Comparison of ENCODE assay signal across 20 mouse cellular contexts in genomic region chr13:31328756-31329155, GRCm38 (mm10).
DNase-seq lines count a peak whose midpoint lies in the region; ATAC-seq and TF ChIP-seq lines count a peak whose summit lies in the region.
"Had no signal": no experiment of that assay in that cellular context is flagged by ENCODE, and none has a peak within 500 bp of the region (broad histone marks: within the 10 kb centered on the region; RNA-seq: fewer than 3 reads in every experiment).

No protein-coding gene starts in this region.

- TF ChIP-seq CTCF in lung, postnatal 0 days (IDR thresholded peaks at IDR 0.05) = no peak

- H3K4me1 ChIP-seq in lung, postnatal 0 days (ENCODE audit: insufficient read depth, low read depth, low read length) = 0 out of 2 replicates have a peak, but pooled peaks cover 3% of the 10 kb centered on the region
- peaks cover 7% of the 10 kb centered on the region for H3K4me1 ChIP-seq in stomach, embryonic 16.5 days (ENCODE audit: control insufficient read depth, insufficient read depth, low read length)
- H3K4me1 ChIP-seq: hindbrain, embryonic 15.5 days; liver, embryonic 12.5 days had no signal

- H3K9ac ChIP-seq in lung, postnatal 0 days (replicated peaks; ENCODE audit: low read depth) = no peak overlapping the region
- H3K9ac ChIP-seq in stomach, embryonic 16.5 days (ENCODE audit: low read length) = peak overlapping the region; percentile 51
- H3K9ac ChIP-seq: hindbrain, embryonic 15.5 days; liver, embryonic 12.5 days; lung, embryonic 14.5 days had no signal

- H3K27ac ChIP-seq in lung, postnatal 0 days (ENCODE audit: low read length) = no peak overlapping the region
- peak overlapping the region; percentile 71 for H3K27ac ChIP-seq in stomach, embryonic 16.5 days (ENCODE audit: low read length)
- H3K27ac ChIP-seq: gastrocnemius, adult 2 months; hindbrain, embryonic 15.5 days; limb, embryonic 10.5 days; liver, embryonic 12.5 days; macrophage had no signal

- DNase-seq in kidney, adult 18-20 months = peak; percentile 46
- no peak for DNase-seq in kidney, postnatal 4 days
- DNase-seq in lung, adult 18-20 months = peak; percentile 28 to 32
- no peak for DNase-seq in lung, postnatal 0 days (ENCODE audit: low spot score)
- DNase-seq in large intestine, adult 2 months (ENCODE audit: low read depth, low spot score) = peak; percentile 54
- no peak for DNase-seq in gastrocnemius, adult 8-10 months (ENCODE audit: low spot score in 2 of 2)
- DNase-seq: adrenal gland, postnatal 10 days; cerebellum, adult 9-10 months; gastrocnemius, adult 2 months; lung, embryonic 14.5 days had no signal

- 62% methylated on average over 8 of the region's 8 CpGs for WGBS in lung, postnatal 0 days
- whole genome bisulfite sequencing in large intestine, adult 2 months = 35% methylated on average over 8 of the region's 8 CpGs
- 66% methylated on average over 8 of the region's 8 CpGs for WGBS in stomach, embryonic 16.5 days

- no peak for TF ChIP-seq EP300 in lung, postnatal 0 days (IDR thresholded peaks at IDR 0.05)

- H3K4me2 ChIP-seq in lung, postnatal 0 days (replicated peaks; ENCODE audit: low read depth, low read length) = no peak overlapping the region
- peak overlapping the region; percentile 25 for H3K4me2 ChIP-seq in stomach, embryonic 16.5 days (ENCODE audit: low read depth, low read length)
- H3K4me2 ChIP-seq: heart, embryonic 11.5 days; hindbrain, embryonic 15.5 days; liver, embryonic 12.5 days; lung, embryonic 14.5 days had no signal

- no peaks in the 10 kb centered on the region for H3K27me3 ChIP-seq in lung, postnatal 0 days (replicated peaks; ENCODE audit: insufficient read depth, low read length)
- H3K27me3 ChIP-seq in stomach, embryonic 16.5 days (ENCODE audit: control insufficient read depth, insufficient read depth, low read length) = no peaks in the 10 kb centered on the region
- H3K27me3 ChIP-seq: hindbrain, embryonic 15.5 days; liver, embryonic 12.5 days had no signal

- ATAC-seq in lung, postnatal 0 days = no peak
- ATAC-seq in stomach, embryonic 16.5 days (ENCODE audit: insufficient read depth, low FRiP score) = no peak
- ATAC-seq: forebrain, embryonic 14.5 days; intestine, embryonic 16.5 days; liver, embryonic 12.5 days; midbrain, embryonic 16.5 days had no signal

- no peak overlapping the region for H3K4me3 ChIP-seq in lung, postnatal 0 days (ENCODE audit: low read depth, low read length)
- peak overlapping the region; percentile 21 for H3K4me3 ChIP-seq in stomach, embryonic 16.5 days (replicated peaks; ENCODE audit: low read length)
- H3K4me3 ChIP-seq: gastrocnemius, adult 2 months; hindbrain, embryonic 15.5 days; limb, embryonic 10.5 days; liver, embryonic 12.5 days; myocyte had no signal

- H3K9me3 ChIP-seq in lung, postnatal 0 days (ENCODE audit: low read length) = no peaks in the 10 kb centered on the region
- H3K9me3 ChIP-seq in stomach, embryonic 16.5 days (replicated peaks; ENCODE audit: control insufficient read depth, low read length) = no peaks in the 10 kb centered on the region
- H3K9me3 ChIP-seq: hindbrain, embryonic 15.5 days; limb, embryonic 10.5 days; liver, embryonic 12.5 days had no signal

- no peaks in the 10 kb centered on the region for H3K36me3 ChIP-seq in lung, postnatal 0 days (ENCODE audit: insufficient read depth, low read length)
- H3K36me3 ChIP-seq in stomach, embryonic 16.5 days (ENCODE audit: control insufficient read depth, insufficient read depth, low read length) = no peaks in the 10 kb centered on the region
- H3K36me3 ChIP-seq: hindbrain, embryonic 15.5 days; limb, embryonic 10.5 days; liver, embryonic 12.5 days had no signal

Comparison
In these comparisons a context has a peak if more than half of its experiments do, and no peak if none do; other contexts are left out.
1. DNase-seq: peak in kidney, adult 18-20 months (single experiment), lung, adult 18-20 months (2 of 2) and large intestine, adult 2 months (single experiment); none in kidney, postnatal 4 days (0 of 2), lung, postnatal 0 days (single experiment) and gastrocnemius, adult 8-10 months (0 of 2).